In the genomic region with DNA sequence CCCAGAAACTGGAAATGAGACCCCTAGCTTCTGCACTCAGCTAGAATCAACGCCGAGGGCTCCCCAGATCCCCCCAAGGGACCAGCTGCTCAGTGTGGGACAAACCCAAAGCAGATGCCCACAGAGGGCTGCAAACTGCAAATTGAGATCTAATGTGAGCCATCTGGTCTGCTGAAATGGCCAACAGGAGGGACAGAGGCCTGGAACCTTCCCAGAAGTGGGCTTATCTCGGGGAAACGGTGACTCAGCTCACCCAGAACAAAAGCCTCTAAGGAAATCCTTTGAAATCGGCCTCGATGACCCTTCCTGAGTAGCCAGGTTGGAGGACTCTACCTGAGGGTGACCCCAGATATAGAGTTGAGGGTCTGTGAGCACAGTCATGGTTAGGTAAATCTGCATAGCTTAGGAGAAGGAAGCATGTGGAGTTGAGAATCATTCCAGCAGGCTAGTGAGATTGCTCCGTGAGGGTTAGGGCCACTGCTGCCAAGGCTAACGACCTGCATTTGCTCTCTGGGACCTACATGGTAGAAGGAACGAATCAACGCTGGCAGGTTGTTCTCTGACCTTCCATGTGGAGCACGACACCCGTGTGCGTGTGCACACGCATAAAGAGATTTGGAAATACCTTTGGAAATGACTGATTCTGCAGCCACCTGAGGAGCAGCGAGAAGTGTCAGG, we compare ENCODE assay signal across 13 mouse cellular contexts. TPM values are rescaled to one million over a fixed set of nuclear protein-coding genes. Genes with fewer than 3 reads are reported as not detected.
DNase-seq lines count a peak whose midpoint lies in the region; ATAC-seq and TF ChIP-seq lines count a peak whose summit lies in the region.
"Had no signal": no experiment of that assay in that cellular context is flagged by ENCODE, and none has a peak within 500 bp of the region (broad histone marks: within the 10 kb centered on the region; RNA-seq: fewer than 3 reads in every experiment).

No protein-coding gene starts in this region.

- no peak overlapping the region for H3K4me3 ChIP-seq in forebrain, postnatal 0 days (ENCODE audit: low read depth, low read length)
- H3K4me3 ChIP-seq in forebrain, embryonic 16.5 days (replicated peaks; ENCODE audit: low read length) = no peak overlapping the region
- H3K4me3 ChIP-seq in heart, postnatal 0 days (ENCODE audit: low read depth, low read length) = no peak overlapping the region
- no peak overlapping the region for H3K4me3 ChIP-seq in liver, embryonic 11.5 days (ENCODE audit: low read depth, low read length)

- H3K4me1 ChIP-seq in forebrain, postnatal 0 days (ENCODE audit: insufficient read depth) = 0 out of 2 replicates have a peak, but pooled peaks cover 3% of the 10 kb centered on the region
- H3K4me1 ChIP-seq in forebrain, embryonic 16.5 days (replicated peaks; ENCODE audit: control insufficient read depth, insufficient read depth, low read length) = peaks cover 15% of the 10 kb centered on the region
- peaks cover 19% of the 10 kb centered on the region for H3K4me1 ChIP-seq in heart, postnatal 0 days (ENCODE audit: control insufficient read depth, insufficient read depth)
- 0 out of 2 replicates have a peak, but pooled peaks cover 2% of the 10 kb centered on the region for H3K4me1 ChIP-seq in liver, embryonic 11.5 days (replicated peaks; ENCODE audit: control insufficient read depth, insufficient read depth, low read length)

- no peak for DNase-seq in forebrain, postnatal 0 days
- DNase-seq in MN1 (ENCODE audit: low spot score) = peak; percentile 95
- peak; percentile 59 for DNase-seq in cerebellum, adult 9-11 months
- DNase-seq in heart, postnatal 0 days (ENCODE audit: low spot score) = no peak
- no peak for DNase-seq in right cerebral cortex, adult 18-20 months
- DNase-seq in liver, embryonic 11.5 days (ENCODE audit: low spot score) = no peak
- DNase-seq in spleen, adult 18-20 months = no peak
- DNase-seq: embryo, embryonic 11 days had no signal

- TF ChIP-seq CTCF in forebrain, postnatal 0 days (IDR thresholded peaks at IDR 0.05; ENCODE audit: low read depth) = no peak
- no peak for TF ChIP-seq CTCF in heart, postnatal 0 days (IDR thresholded peaks at IDR 0.05; ENCODE audit: low read depth)

- 0 out of 2 replicates have a peak, but pooled peaks cover 6% of the 10 kb centered on the region for H3K27me3 ChIP-seq in forebrain, postnatal 0 days (ENCODE audit: insufficient read depth, low read length)
- no peaks in the 10 kb centered on the region for H3K27me3 ChIP-seq in forebrain, embryonic 16.5 days (replicated peaks; ENCODE audit: control insufficient read depth, insufficient read depth, low read length)
- no peaks in the 10 kb centered on the region for H3K27me3 ChIP-seq in heart, postnatal 0 days (ENCODE audit: control insufficient read depth, insufficient read depth, low read length)
- no peaks in the 10 kb centered on the region for H3K27me3 ChIP-seq in liver, embryonic 11.5 days (replicated peaks; ENCODE audit: control insufficient read depth, insufficient read depth, low read length)

- no peaks in the 10 kb centered on the region for H3K36me3 ChIP-seq in forebrain, postnatal 0 days (ENCODE audit: insufficient read depth)
- H3K36me3 ChIP-seq in forebrain, embryonic 16.5 days (ENCODE audit: control insufficient read depth, insufficient read depth) = no peaks in the 10 kb centered on the region
- no peaks in the 10 kb centered on the region for H3K36me3 ChIP-seq in heart, postnatal 0 days (replicated peaks; ENCODE audit: control insufficient read depth, insufficient read depth, low read length)
- no peaks in the 10 kb centered on the region for H3K36me3 ChIP-seq in liver, embryonic 11.5 days (ENCODE audit: control insufficient read depth, insufficient read depth, low read length)

- ATAC-seq in forebrain, postnatal 0 days = peak; percentile 53; the same call in 1 of the 2 replicates
- no peak for ATAC-seq in forebrain, embryonic 16.5 days
- no peak for ATAC-seq in heart, postnatal 0 days (ENCODE audit: insufficient read depth, low read depth)
- no peak for ATAC-seq in liver, embryonic 11.5 days (replicated peaks; ENCODE audit: low FRiP score)

- no peak for TF ChIP-seq EP300 in heart, postnatal 0 days (IDR thresholded peaks at IDR 0.05; ENCODE audit: low read depth)

- no peak overlapping the region for H3K4me2 ChIP-seq in forebrain, postnatal 0 days (ENCODE audit: low read depth)
- H3K4me2 ChIP-seq in forebrain, embryonic 16.5 days (ENCODE audit: low read length) = no peak overlapping the region
- no peak overlapping the region for H3K4me2 ChIP-seq in heart, postnatal 0 days (ENCODE audit: low read depth, low read length)
- no peak overlapping the region for H3K4me2 ChIP-seq in liver, embryonic 11.5 days

- WGBS in forebrain, postnatal 0 days = 69% methylated on average over 15 of the region's 15 CpGs
- 68% methylated on average over 15 of the region's 15 CpGs for WGBS in forebrain, embryonic 16.5 days
- WGBS in heart, postnatal 0 days = 49% methylated on average over 15 of the region's 15 CpGs
- 66% methylated on average over 15 of the region's 15 CpGs for WGBS in liver, embryonic 11.5 days

- H3K27ac ChIP-seq in forebrain, postnatal 0 days (ENCODE audit: low read depth, low read length) = no peak overlapping the region
- no peak overlapping the region for H3K27ac ChIP-seq in forebrain, embryonic 16.5 days (ENCODE audit: low read length)
- H3K27ac ChIP-seq in heart, postnatal 0 days (ENCODE audit: low read depth) = 0 out of 2 replicates have a peak overlapping the region, but pooled peaks have one; percentile 43
- H3K27ac ChIP-seq in liver, embryonic 11.5 days (ENCODE audit: low read depth, low read length) = no peak overlapping the region

- no peak overlapping the region for H3K9ac ChIP-seq in forebrain, postnatal 0 days
- H3K9ac ChIP-seq in forebrain, embryonic 16.5 days (replicated peaks; ENCODE audit: low read depth, low read length) = no peak overlapping the region
- H3K9ac ChIP-seq in heart, postnatal 0 days (replicated peaks; ENCODE audit: low read depth, low read length) = no peak overlapping the region
- no peak overlapping the region for H3K9ac ChIP-seq in liver, embryonic 11.5 days (ENCODE audit: low read depth, low read length)

- no peaks in the 10 kb centered on the region for H3K9me3 ChIP-seq in forebrain, postnatal 0 days (ENCODE audit: low read length)
- no peaks in the 10 kb centered on the region for H3K9me3 ChIP-seq in forebrain, embryonic 16.5 days (ENCODE audit: control insufficient read depth, low read length)
- no peaks in the 10 kb centered on the region for H3K9me3 ChIP-seq in heart, postnatal 0 days (replicated peaks; ENCODE audit: control insufficient read depth, low read length)
- H3K9me3 ChIP-seq in liver, embryonic 11.5 days (ENCODE audit: control insufficient read depth, low read length) = no peaks in the 10 kb centered on the region

RNA-seq across cellular contexts. Expression of a gene that starts 13.7 kb away (rescaled TPM):
- total RNA-seq in forebrain, postnatal 0 days (2014; rRNA removed) = 82.9 and 90.1 TPM in 2 replicates
- polyA plus RNA-seq in forebrain, postnatal 0 days (2015; fragmentation: Nextera tagmentation; extraction: Ambion mirVana) = 150 and 179 TPM in 2 replicates
- polyA plus RNA-seq in forebrain, embryonic 16.5 days (2015; fragmentation: Nextera tagmentation; extraction: Ambion mirVana) = 125 and 126 TPM in 2 replicates
- total RNA-seq in heart, postnatal 0 days (2014; rRNA removed; ENCODE audit: low replicate concordance) = 62.5 and 65.0 TPM in 2 replicates
- 147 and 155 TPM in 2 replicates for polyA plus RNA-seq in heart, postnatal 0 days (2015; fragmentation: Nextera tagmentation; extraction: Ambion mirVana)
- 147 and 160 TPM in 2 replicates for polyA plus RNA-seq in liver, embryonic 11.5 days (2014; fragmentation: Nextera tagmentation; extraction: Ambion mirVana)

RNA-seq across cellular contexts. Expression of a gene that starts 53.4 kb away (rescaled TPM):
- not detected in 2 replicates for total RNA-seq in forebrain, postnatal 0 days (2014; rRNA removed)
- not detected in 2 replicates for polyA plus RNA-seq in forebrain, postnatal 0 days (2015; fragmentation: Nextera tagmentation; extraction: Ambion mirVana)
- polyA plus RNA-seq in forebrain, embryonic 16.5 days (2015; fragmentation: Nextera tagmentation; extraction: Ambion mirVana) = not detected in 2 replicates
- not detected in 2 replicates for total RNA-seq in heart, postnatal 0 days (2014; rRNA removed; ENCODE audit: low replicate concordance)
- not detected in 2 replicates for polyA plus RNA-seq in heart, postnatal 0 days (2015; fragmentation: Nextera tagmentation; extraction: Ambion mirVana)
- polyA plus RNA-seq in liver, embryonic 11.5 days (2014; fragmentation: Nextera tagmentation; extraction: Ambion mirVana) = not detected in 2 replicates
- total RNA-seq: layer of hippocampus, postnatal 10 days had no signal
- polyA plus RNA-seq: intestine, embryonic 14.5 days; liver, embryonic 16.5 days; stomach, embryonic 14.5 days had no signal

Comparison
In these comparisons a context has a peak if more than half of its experiments do, and no peak if none do; other contexts are left out.
1. DNase-seq: peak in MN1 (single experiment) and cerebellum, adult 9-11 months (single experiment); none in forebrain, postnatal 0 days (single experiment), heart, postnatal 0 days (single experiment), right cerebral cortex, adult 18-20 months (single experiment), liver, embryonic 11.5 days (single experiment) and spleen, adult 18-20 months (0 of 2).